Mouse (Mus musculus): Measurements from ENCODE around the gene Serpinc1.

DNA sequence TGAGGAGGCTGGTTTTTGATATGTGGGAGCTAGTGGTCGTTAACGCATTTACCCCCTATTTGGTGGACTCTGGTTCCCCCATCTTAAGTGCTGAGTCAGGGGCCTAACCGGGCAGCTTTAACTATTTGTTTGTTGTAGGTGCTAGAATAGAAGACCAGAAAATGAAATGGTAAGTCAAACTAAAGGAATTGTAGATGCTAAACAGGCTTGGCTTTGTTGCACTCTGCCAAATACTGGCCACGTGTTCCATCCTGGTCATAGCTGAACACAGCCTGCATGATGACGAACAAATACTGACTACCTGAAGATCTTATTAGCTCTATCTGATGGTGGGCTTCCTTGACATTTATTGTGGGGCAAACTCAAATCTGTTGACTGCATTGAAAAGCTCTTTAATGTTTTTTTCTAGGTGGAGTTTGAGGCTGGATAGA is 58.0 kb downstream of the Serpinc1 start:
- TF ChIP-seq CTCF (IDR thresholded peaks at IDR 0.05; ENCODE audit: extremely low read depth, insufficient read depth, low read length) (no peak), POLR2A (IDR thresholded peaks at IDR 0.05; ENCODE audit: extremely low read depth, insufficient read depth, low read length) (no peak)
